Mouse (Mus musculus) midbrain, postnatal 0 days (tissue): ENCODE measurements around the gene Nsun7. TPM values are rescaled to one million over a fixed set of nuclear protein-coding genes. Genes with fewer than 3 reads are reported as not detected.
"Not testable (repeated sequence)": the region's sequence is repeated elsewhere in the genome, so short reads cannot be mapped to it uniquely, and the experiment has no call there.

Experiments
- ATAC-seq: fragments of 200-750 bp; cut with Nextera tagmentation; 2 replicates; pipeline ENCODE4 v1.8.0; 2017; ENCODE audit warnings: moderate number of reproducible peaks, mild to moderate bottlenecking, moderate TSS enrichment, moderate library complexity; ENCODE audit not compliant: low FRiP score
- DNase-seq: peaks from one replicate; pipeline ENCODE4 v3.0.0-alpha.2; 2015; ENCODE audit warnings: low spot score
- H3K27ac ChIP-seq: fragments of 300-500 bp; sonication (generic); 2 replicates; pipeline ENCODE4 v1.5.1; 2014; ENCODE audit warnings: low read depth, mild to moderate bottlenecking, low read length, mixed read lengths
- H3K27me3 ChIP-seq: fragments of 300-500 bp; sonication (generic); 2 replicates; pipeline ENCODE4 v1.6.1; 2014; ENCODE audit warnings: low read length, control low read depth, mixed read lengths; ENCODE audit not compliant: insufficient read depth
- H3K36me3 ChIP-seq: fragments of 300-500 bp; sonication (generic); 2 replicates; pipeline ENCODE4 v1.6.1; 2014; ENCODE audit warnings: low read length, control low read depth, mixed read lengths; ENCODE audit not compliant: insufficient read depth
- H3K4me1 ChIP-seq: fragments of 300-500 bp; sonication (generic); 2 replicates; pipeline ENCODE4 v1.6.1; 2014; ENCODE audit warnings: mild to moderate bottlenecking, control low read depth, antibody characterized with exemption, low read length, mixed read lengths; ENCODE audit not compliant: insufficient read depth
- H3K4me2 ChIP-seq: fragments of 300-500 bp; sonication (generic); 2 replicates; pipeline ENCODE4 v1.6.1; 2014; ENCODE audit warnings: low read depth, mild to moderate bottlenecking, low read length, mixed read lengths; ENCODE audit not compliant: poor library complexity, severe bottlenecking
- H3K4me3 ChIP-seq: fragments of 300-500 bp; sonication (generic); 2 replicates; pipeline ENCODE4 v1.5.1; 2014; ENCODE audit warnings: low read depth, mild to moderate bottlenecking, low read length, moderate library complexity
- H3K9ac ChIP-seq: fragments of 300-500 bp; sonication (generic); replicated peaks from 2 replicates; pipeline ENCODE4 v1.6.1; 2014; ENCODE audit warnings: mild to moderate bottlenecking, low read length, moderate library complexity, mixed read lengths; ENCODE audit not compliant: poor library complexity, severe bottlenecking
- H3K9me3 ChIP-seq: fragments of 300-500 bp; sonication (generic); 2 replicates; pipeline ENCODE4 v1.6.1; 2016; ENCODE audit warnings: low read length, control low read depth
- CTCF ChIP-seq: IDR thresholded peaks from 2 replicates; pipeline ENCODE4 v1.5.1; 2016; ENCODE audit warnings: antibody characterized with exemption, mild to moderate bottlenecking
- WGBS: fragments of 180-500 bp; shearing (Covaris S2); extraction: QIAGEN DNeasy Blood & Tissue Kit; methylation state at CpG from one replicate; pipeline ENCODE4 v1.1.7; 2014; 5-methylcytosine and 5-hydroxymethylcytosine counted together
- polyA plus RNA-seq: library from polyadenylated mRNA; unstranded; fragments of >200 nt; fragmentation: Nextera tagmentation; extraction: Ambion mirVana; gene quantifications from 2 replicates; pipeline ENCODE4 v1.2.1, GENCODE M21; 2015
- total RNA-seq: library from RNA; depleted of rRNA; stranded (reverse); fragments of >200 nt; gene quantifications from 2 replicates; pipeline ENCODE4 v1.2.3, GENCODE M21; 2014

The Nsun7 gene
- total and polyA plus RNA-seq, 2 experiments from 2014 or later: 3.1 to 4.7 TPM

DNA sequence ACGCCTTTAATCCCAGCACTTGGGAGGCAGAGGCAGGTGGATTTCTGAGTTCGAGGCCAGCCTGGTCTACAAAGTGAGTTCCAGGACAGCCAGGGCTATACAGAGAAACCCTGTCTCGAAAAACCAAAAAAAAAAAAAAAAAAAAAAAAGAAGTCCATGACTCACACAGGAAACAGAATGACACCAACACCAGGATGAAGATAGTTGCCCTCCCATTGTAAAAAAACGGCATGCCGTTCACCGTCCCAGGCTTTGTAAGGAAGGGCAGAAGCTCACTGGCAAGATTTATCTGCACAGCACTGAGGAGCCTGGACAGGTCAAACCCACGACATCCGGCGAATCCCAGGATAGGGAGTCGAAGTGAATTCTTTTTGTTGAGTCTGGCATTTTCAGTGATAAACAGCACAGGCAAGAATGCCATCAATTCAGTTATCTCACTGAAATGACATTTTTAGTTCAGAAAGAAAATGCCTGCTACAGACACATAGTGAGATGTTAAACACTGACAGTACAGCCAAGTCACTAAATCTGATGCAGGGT, 13.7 kb upstream of the Nsun7 start:
- Histone ChIP-seq H3K27ac (no peak overlapping the region), H3K27me3 (no peaks in the 10 kb centered on the region), H3K4me1 (peaks cover 5% of the 10 kb centered on the region; the same call in 1 of the 2 replicates), H3K4me3 (no peak overlapping the region), H3K9me3 (no peaks in the 10 kb centered on the region), H3K36me3 (no peaks in the 10 kb centered on the region), H3K4me2 (no peak overlapping the region), H3K9ac (no peak overlapping the region)
- 86% methylated on average over 9 of the region's 10 CpGs for WGBS
- DNase-seq: no peak
- no peak for ATAC-seq
- TF ChIP-seq CTCF: no peak

DNA sequence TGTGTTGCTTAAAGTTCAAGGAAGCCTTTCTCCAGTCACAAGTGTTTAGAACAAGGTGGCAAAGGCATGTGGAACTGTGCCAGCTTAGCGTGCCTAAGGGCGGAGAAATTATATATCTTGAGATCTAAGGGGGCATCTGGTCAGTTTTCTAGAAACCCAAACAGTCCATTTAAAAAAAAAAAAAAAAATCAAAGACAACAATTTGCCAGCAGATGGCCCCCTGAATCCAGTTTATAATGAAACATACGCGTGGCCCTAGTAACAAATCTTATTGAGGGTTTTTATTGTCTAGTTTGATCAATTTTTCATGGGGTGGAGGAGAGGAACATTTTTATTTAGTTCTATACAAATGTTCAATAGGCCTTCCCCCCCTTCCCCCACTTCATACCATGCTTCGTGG, 6.5 kb upstream of the Nsun7 start:
- ATAC-seq: no peak
- TF ChIP-seq CTCF: peak; percentile 68
- H3K36me3 ChIP-seq: no peaks in the 10 kb centered on the region
- no peaks in the 10 kb centered on the region for H3K27me3 ChIP-seq
- WGBS: 47% methylated on average over 5 of the region's 5 CpGs
- peak; percentile 52 for DNase-seq
- no peak overlapping the region for H3K9ac ChIP-seq
- H3K4me3 ChIP-seq: no peak overlapping the region
- H3K27ac ChIP-seq: no peak overlapping the region
- H3K9me3 ChIP-seq: no peaks in the 10 kb centered on the region
- H3K4me2 ChIP-seq: no peak overlapping the region
- no peaks in the 10 kb centered on the region for H3K4me1 ChIP-seq

DNA sequence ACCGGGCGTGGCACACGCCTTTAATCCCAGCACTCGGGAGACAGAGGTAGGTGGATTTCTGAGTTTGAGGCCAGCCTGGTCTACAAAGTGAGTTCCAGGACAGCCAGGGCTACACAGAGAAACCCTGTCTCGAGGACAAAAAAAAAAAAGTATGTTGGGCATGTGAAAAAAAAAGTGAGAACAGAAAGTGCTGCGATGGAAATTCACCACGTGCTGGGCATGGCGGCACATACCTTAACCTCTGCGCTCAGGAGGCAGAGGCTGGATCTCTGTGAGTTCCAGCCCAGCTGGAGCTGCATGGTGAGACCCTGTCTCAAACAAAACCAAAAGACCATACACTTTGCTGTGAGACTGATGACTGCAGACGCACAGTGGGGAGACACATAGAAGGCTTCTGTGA, 4.7 kb upstream of the Nsun7 start:
- no peak for DNase-seq
- Histone ChIP-seq H3K9me3 (no peaks in the 10 kb centered on the region), H3K27me3 (no peaks in the 10 kb centered on the region), H3K9ac (no peak overlapping the region), H3K36me3 (no peaks in the 10 kb centered on the region), H3K4me3 (no peak overlapping the region), H3K4me2 (no peak overlapping the region), H3K27ac (no peak overlapping the region), H3K4me1 (peaks cover 2% of the 10 kb centered on the region; the same call in 1 of the 2 replicates)
- ATAC-seq: no peak
- TF ChIP-seq CTCF: no peak
- WGBS: 93% methylated on average over 10 of the region's 10 CpGs

DNA sequence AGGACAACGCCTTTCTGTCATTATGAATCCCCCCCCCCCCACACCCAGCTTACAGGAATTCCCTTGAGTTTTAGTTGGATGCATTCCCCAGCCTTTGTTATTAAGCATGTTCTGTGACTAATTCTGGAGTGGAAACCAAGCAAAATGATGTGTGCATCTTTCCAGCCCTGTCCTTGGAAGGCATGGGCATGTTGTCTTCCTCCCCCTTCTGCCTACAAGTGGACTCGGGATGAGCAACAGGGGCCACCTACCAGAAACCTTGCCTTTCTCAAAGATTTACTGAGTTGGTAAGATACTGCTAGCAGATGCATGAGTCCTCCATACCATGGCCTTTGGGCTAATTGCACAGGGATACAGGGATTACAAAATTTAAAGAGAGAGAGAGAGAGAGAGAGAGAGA, 697 bp upstream of the Nsun7 start:
- H3K27ac ChIP-seq: no peak overlapping the region
- WGBS: 53% methylated on average over 2 of the region's 2 CpGs

DNA sequence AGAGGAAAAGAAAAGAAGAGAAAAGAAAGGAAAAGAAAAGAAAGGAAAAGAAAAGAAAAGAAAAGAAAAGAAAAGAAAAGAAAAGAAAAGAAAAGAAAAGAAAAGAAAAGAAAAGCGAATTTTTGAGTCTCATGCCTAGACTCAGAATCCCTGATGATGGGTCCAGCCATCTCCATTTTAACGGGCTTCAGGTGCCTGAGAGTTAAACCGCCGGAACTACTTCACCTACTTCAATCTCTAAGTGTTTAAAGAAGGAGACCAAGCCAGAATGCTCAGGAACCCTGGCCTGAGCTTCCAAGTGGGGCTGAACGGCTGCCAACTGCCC, 304 bp upstream of the Nsun7 start:
- not testable (repeated sequence) for DNase-seq, H3K27me3 ChIP-seq, H3K9me3 ChIP-seq, H3K4me1 ChIP-seq, H3K36me3 ChIP-seq
- ATAC-seq: peak; percentile 56
- peak overlapping the region; percentile 67 for H3K4me3 ChIP-seq
- H3K27ac ChIP-seq: 0 out of 2 replicates have a peak overlapping the region, but pooled peaks have one; percentile 67
- peak overlapping the region; percentile 68 for H3K9ac ChIP-seq
- 1% methylated on average over 5 of the region's 5 CpGs for WGBS
- peak overlapping the region; percentile 94 for H3K4me2 ChIP-seq

More for the DNA sequence above, 697 bp upstream of the Nsun7 start:
- H3K9me3 ChIP-seq: no peaks in the 10 kb centered on the region
- TF ChIP-seq CTCF: no peak
- no peak overlapping the region for H3K9ac ChIP-seq
- no peaks in the 10 kb centered on the region for H3K36me3 ChIP-seq
- H3K27me3 ChIP-seq: no peaks in the 10 kb centered on the region
- H3K4me1 ChIP-seq: peaks cover 2% of the 10 kb centered on the region; the same call in 1 of the 2 replicates
- H3K4me2 ChIP-seq: no peak overlapping the region
- DNase-seq (no peak), ATAC-seq (no peak)
- no peak overlapping the region for H3K4me3 ChIP-seq

DNA sequence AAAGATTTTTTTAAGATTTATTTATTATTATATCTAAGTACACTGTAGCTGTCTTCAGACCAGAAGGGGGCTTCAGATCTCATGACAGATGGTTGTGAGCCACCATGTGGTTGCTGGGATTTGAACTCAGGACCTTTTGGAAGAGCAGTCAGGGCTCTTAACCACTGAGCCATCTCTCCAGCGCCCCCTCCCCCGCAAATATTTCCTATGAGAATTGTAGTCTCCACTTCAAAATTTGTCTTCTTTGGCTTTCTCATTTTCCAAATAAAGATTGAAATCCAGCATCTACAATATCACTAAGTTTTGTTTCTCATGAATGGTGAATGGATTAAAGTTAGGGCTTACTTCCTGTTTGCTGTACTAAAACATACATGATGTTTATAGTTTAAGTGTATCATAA, 2.8 kb downstream of the Nsun7 start:
- no peak for ATAC-seq
- no peak for TF ChIP-seq CTCF
- no peaks in the 10 kb centered on the region for H3K27me3 ChIP-seq
- peaks cover 2% of the 10 kb centered on the region; the same call in 1 of the 2 replicates for H3K4me1 ChIP-seq
- no peak overlapping the region for H3K27ac ChIP-seq
- no peak for DNase-seq
- no peaks in the 10 kb centered on the region for H3K9me3 ChIP-seq
- WGBS: 81% methylated on average over 2 of the region's 2 CpGs
- H3K9ac ChIP-seq: no peak overlapping the region
- no peak overlapping the region for H3K4me3 ChIP-seq
- no peak overlapping the region for H3K4me2 ChIP-seq
- H3K36me3 ChIP-seq: no peaks in the 10 kb centered on the region
